Mouse (Mus musculus) ES-E14 (cell line): ENCODE measurements around the gene Twnk. TPM values are rescaled to one million over a fixed set of nuclear protein-coding genes. Genes with fewer than 3 reads are reported as not detected.

Experiments used
- DNase-seq: peaks from one replicate; pipeline ENCODE4 v3.0.0-alpha.2; 2013; ENCODE audit warnings: low read depth, low spot score
- H3K27ac ChIP-seq: 2 replicates; pipeline ENCODE4 v1.5.1; 2012; ENCODE audit warnings: low read depth, mild to moderate bottlenecking, low read length, moderate library complexity, mixed read lengths; ENCODE audit not compliant: poor library complexity, insufficient read depth, severe bottlenecking
- H3K36me3 ChIP-seq: 2 replicates; pipeline ENCODE4 v1.6.1; 2012; ENCODE audit warnings: mild to moderate bottlenecking, low read length, moderate library complexity, mixed read lengths; ENCODE audit not compliant: control insufficient read depth, poor library complexity, insufficient read depth, severe bottlenecking
- H3K4me1 ChIP-seq, 2 experiments: fragments of 150-350 bp in 1 of 2; sonication (generic) in 1 of 2; 2 replicates each; pipeline ENCODE4 v1.6.1; 2012; ENCODE audit warnings: low read length in 2 of 2, mild to moderate bottlenecking in 1 of 2, mixed read lengths in 1 of 2; ENCODE audit not compliant: control insufficient read depth in 2 of 2, insufficient read depth in 2 of 2, poor library complexity in 1 of 2
- H3K4me3 ChIP-seq, 2 experiments: fragments of 150-350 bp in 1 of 2; sonication (generic) in 1 of 2; 2 replicates each; pipeline ENCODE4 v1.5.1; 2012; ENCODE audit warnings: low read length in 2 of 2, low read depth in 1 of 2, mild to moderate bottlenecking in 1 of 2, mixed read lengths in 1 of 2; ENCODE audit not compliant: insufficient read depth in 1 of 2, poor library complexity in 1 of 2, severe bottlenecking in 1 of 2
- H3K9ac ChIP-seq: 2 replicates; pipeline ENCODE4 v1.6.1; 2012; ENCODE audit warnings: low read depth, mild to moderate bottlenecking, low read length, mixed read lengths; ENCODE audit not compliant: poor library complexity, insufficient read depth, severe bottlenecking
- H3K9me3 ChIP-seq: fragments of 150-350 bp; sonication (generic); 2 replicates; pipeline ENCODE4 v1.6.1; 2012; ENCODE audit warnings: low read depth, mild to moderate bottlenecking, low read length; ENCODE audit not compliant: control insufficient read depth, insufficient read depth
- CHD2 ChIP-seq: IDR thresholded peaks from 2 replicates; pipeline ENCODE4 v1.6.1; 2014; ENCODE audit warnings: mild to moderate bottlenecking, low read depth, low read length, inconsistent platforms
- HCFC1 ChIP-seq: IDR thresholded peaks from 2 replicates; pipeline ENCODE4 v1.6.1; 2012; ENCODE audit warnings: low read length, inconsistent platforms, borderline replicate concordance; ENCODE audit not compliant: insufficient read depth
- MAFK ChIP-seq: IDR thresholded peaks from 2 replicates; pipeline ENCODE4 v1.6.1; 2014; ENCODE audit warnings: mild to moderate bottlenecking, low read depth, low read length, inconsistent platforms; ENCODE audit not compliant: insufficient read depth
- ZC3H11A ChIP-seq: IDR thresholded peaks from 2 replicates; pipeline ENCODE4 v1.6.1; 2012; ENCODE audit warnings: low read depth, mild to moderate bottlenecking, inconsistent platforms, low read length, borderline replicate concordance
- ZNF384 ChIP-seq: IDR thresholded peaks from 2 replicates; pipeline ENCODE4 v1.6.1; 2012; ENCODE audit warnings: low read depth, low read length, inconsistent platforms
- in situ Hi-C, 2 experiments: fragments of 600-800 bp; cut with MboI; formaldehyde crosslinking; loops; one replicate each; pipeline ENCODE4 v1.15.1; 2025; ENCODE audit warnings: low sequenced_read_pairs in 2 of 2, inconsistent platforms in 1 of 2; ENCODE audit not compliant: unreplicated experiment in 2 of 2
- total RNA-seq: library from RNA; depleted of rRNA; stranded (reverse); fragments of 300-350 nt; gene quantifications from 2 replicates; pipeline ENCODE4 v1.2.3, GENCODE M21; 2012; rRNA removed

Twnk gene
- total RNA-seq, 1 experiment = 28.5 TPM

DNA sequence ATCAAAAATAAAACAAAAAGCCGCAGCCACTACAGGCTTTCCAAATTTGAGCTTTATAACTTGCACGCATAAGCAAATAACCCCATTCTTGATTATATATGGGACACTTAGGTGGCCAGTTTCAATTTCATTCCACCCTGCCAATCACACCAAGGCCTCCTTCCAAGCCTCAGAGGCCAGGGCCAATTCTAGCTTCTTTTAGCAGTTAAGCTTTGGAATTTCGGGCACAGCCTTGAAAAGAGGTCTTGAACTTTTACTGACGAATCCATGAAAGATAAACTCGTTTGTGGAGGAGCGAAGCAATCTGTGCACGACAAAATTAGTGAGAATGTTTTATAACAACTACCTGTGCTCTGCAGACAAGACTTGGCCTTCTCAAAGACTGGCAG lies 52.3 kb downstream of the Twnk start:
- in situ Hi-C loops = no loop called here

DNA sequence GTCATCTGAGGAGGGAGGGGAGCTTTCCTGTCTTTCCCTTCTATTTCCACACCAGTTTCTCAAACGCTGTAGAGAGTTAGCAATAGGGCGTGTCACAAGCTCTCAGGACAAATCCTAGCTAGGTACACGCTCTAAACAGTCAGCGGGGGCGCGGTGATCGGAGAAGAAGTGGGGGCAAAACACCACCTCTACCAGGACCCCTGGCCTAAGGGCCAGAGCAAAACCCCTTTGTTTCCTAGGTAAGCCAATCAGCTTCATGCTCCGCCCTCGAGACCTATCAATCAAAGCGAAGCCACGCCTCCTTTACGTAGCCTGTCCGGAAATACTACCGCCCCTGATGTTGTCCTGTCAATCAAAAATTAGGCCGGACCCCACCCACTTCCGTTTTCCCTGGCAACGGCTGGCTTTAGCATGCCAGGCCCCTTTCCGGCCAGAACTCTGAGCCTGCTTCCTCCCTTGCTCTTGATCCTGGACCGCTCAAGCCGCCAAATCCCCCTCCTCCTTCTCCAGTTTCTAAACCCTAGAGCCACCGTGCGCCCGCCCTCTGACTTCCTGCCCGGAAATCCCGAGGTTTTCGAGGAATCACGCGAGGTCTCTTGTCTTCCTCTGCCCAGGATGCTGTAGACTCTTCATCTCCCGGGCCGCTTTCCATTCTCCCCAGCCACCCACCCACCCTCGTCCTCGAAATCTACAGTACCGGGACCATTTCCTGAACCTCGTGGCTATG lies 52.8 kb downstream of the Twnk start:
- peak overlapping the region; percentile 81 to 91 for H3K4me3 ChIP-seq
- peak; percentile 84; the same call in 1 of the 2 replicates for TF ChIP-seq CHD2
- no peak for TF ChIP-seq ZC3H11A
- peaks cover 0 to 11% of the 10 kb centered on the region in 2 experiments; a peak in 2 of 4 replicates for H3K4me1 ChIP-seq
- H3K27ac ChIP-seq = peak overlapping the region; percentile 98
- H3K9me3 ChIP-seq = no peaks in the 10 kb centered on the region
- peak; percentile 97 for DNase-seq
- in situ Hi-C loops = no loop called here
- H3K9ac ChIP-seq = peak overlapping the region; percentile 98
- no peaks in the 10 kb centered on the region for H3K36me3 ChIP-seq

More for the DNA sequence above, 52.3 kb downstream of the Twnk start:
- Histone ChIP-seq H3K9me3 (no peaks in the 10 kb centered on the region), H3K27ac (no peak overlapping the region), H3K9ac (peak overlapping the region; percentile 34; the same call in 1 of the 2 replicates), H3K4me1 (peaks cover 0 to 11% of the 10 kb centered on the region in 2 experiments; a peak in 2 of 4 replicates), H3K36me3 (no peaks in the 10 kb centered on the region), H3K4me3 (peak overlapping the region; percentile 37 to 91; a peak in 3 of 4 replicates)
- DNase-seq = no peak
- TF ChIP-seq ZC3H11A = no peak
- no peak for TF ChIP-seq MAFK
- TF ChIP-seq ZNF384 = no peak
- TF ChIP-seq CHD2 = no peak
- no peak for TF ChIP-seq HCFC1

- Histone ChIP-seq H3K9ac (peak overlapping the region; percentile 98), H3K27ac (peak overlapping the region; percentile 98), H3K4me3 (peak overlapping the region; percentile 81 to 91), H3K36me3 (no peaks in the 10 kb centered on the region), H3K4me1 (peaks cover 0 to 12% of the 10 kb centered on the region in 2 experiments; a peak in 2 of 4 replicates), H3K9me3 (no peaks in the 10 kb centered on the region)
- in situ Hi-C loops = no loop called here
- DNase-seq = no peak
- TF ChIP-seq CHD2 = no peak
- no peak for TF ChIP-seq MAFK
- TF ChIP-seq ZC3H11A = no peak
- TF ChIP-seq ZNF384 = no peak
- TF ChIP-seq HCFC1 = no peak
Measured at GRCm38 (mm10) chr19:45058841-45059240, 53.4 kb downstream of the Twnk start.

Other genes with a start within 250 kb of the Twnk start
- gene Pax2, start 249.6 kb upstream of the Twnk start, total RNA-seq = 0.11 TPM in 1 of 2 replicates, not detected in the other
- gene Slf2, start 74.5 kb upstream of the Twnk start, total RNA-seq = 35.6 and 48.3 TPM in 2 replicates
- gene Sema4g, start 16.6 kb upstream of the Twnk start, total RNA-seq = 3.8 and 7.3 TPM in 2 replicates
- 50.0 and 62.7 TPM in 2 replicates for gene Mrpl43, start 779 bp downstream of the Twnk start, total RNA-seq
- 30.6 and 31.9 TPM in 2 replicates for gene Lzts2, start 8.8 kb downstream of the Twnk start, total RNA-seq
- gene Pdzd7, start 40.1 kb downstream of the Twnk start, total RNA-seq = 0.45 and 1.5 TPM in 2 replicates
- 4.0 and 7.1 TPM in 2 replicates for gene Sfxn3, start 41.8 kb downstream of the Twnk start, total RNA-seq
- gene Kazald1, start 69.6 kb downstream of the Twnk start, total RNA-seq = 0.63 and 1.2 TPM in 2 replicates
- 0.21 and 0.36 TPM in 2 replicates for gene Tlx1, start 145.0 kb downstream of the Twnk start, total RNA-seq
- 0.16 and 0.22 TPM in 2 replicates for gene Lbx1, start 230.1 kb downstream of the Twnk start, total RNA-seq